Mouse (Mus musculus) retina, postnatal 1 day (tissue): ENCODE results near the gene Eef2.
A peak's percentile ranks its signal among the peaks of the same experiment; 100 is the strongest.

ENCODE experiments used
- DNase-seq: peaks from one replicate; pipeline ENCODE4 v3.0.0-alpha.2; 2012

Gene Eef2

GRCm38 (mm10) chr10:81176466-81177271 is at the start of gene Eef2:
Gene Eef2 (plus strand): TSS chr10:81176631.
- DNase-seq = peak; percentile 98

GRCm38 (mm10) chr10:81134181-81134587 is 42.2 kb upstream of the Eef2 start:
- DNase-seq = peak; percentile 19

- peak; percentile 53 for DNase-seq
Measured at GRCm38 (mm10) chr10:81134966-81135681, 41.3 kb upstream of the Eef2 start, which contains the start of gene Zbtb7a. Gene Zbtb7a (plus strand): TSS chr10:81135220.

GRCm38 (mm10) chr10:81135831-81136705 is 40.4 kb upstream of the Eef2 start:
- DNase-seq = peak; percentile 89

- no peak for DNase-seq
Measured at GRCm38 (mm10) chr10:81136706-81137231, 39.7 kb upstream of the Eef2 start.

GRCm38 (mm10) chr10:81137252-81138130 is 38.9 kb upstream of the Eef2 start:
- peak; percentile 99 for DNase-seq

GRCm38 (mm10) chr10:81138131-81138782 is 38.2 kb upstream of the Eef2 start:
- peak; percentile 78 for DNase-seq

- no peak for DNase-seq
Measured at GRCm38 (mm10) chr10:81138821-81139528, 37.5 kb upstream of the Eef2 start.

- no peak for DNase-seq
Measured at GRCm38 (mm10) chr10:81139529-81139846, 36.9 kb upstream of the Eef2 start.

- DNase-seq = no peak
Measured at GRCm38 (mm10) chr10:81140005-81140404, 36.4 kb upstream of the Eef2 start.

GRCm38 (mm10) chr10:81140717-81141454 is 35.5 kb upstream of the Eef2 start:
- DNase-seq = no peak

- DNase-seq = no peak
Measured at GRCm38 (mm10) chr10:81141455-81142210, 34.8 kb upstream of the Eef2 start.

- peak; percentile 68 for DNase-seq
Measured at GRCm38 (mm10) chr10:81142551-81142981, 33.9 kb upstream of the Eef2 start.

GRCm38 (mm10) chr10:81143157-81143633 is 33.2 kb upstream of the Eef2 start:
- no peak for DNase-seq

GRCm38 (mm10) chr10:81143845-81144437 is 32.5 kb upstream of the Eef2 start:
- no peak for DNase-seq

- no peak for DNase-seq
Measured at GRCm38 (mm10) chr10:81144667-81145066, 31.8 kb upstream of the Eef2 start.

- DNase-seq = no peak
Measured at GRCm38 (mm10) chr10:81145307-81145706, 31.1 kb upstream of the Eef2 start.

GRCm38 (mm10) chr10:81145778-81146177 is 30.7 kb upstream of the Eef2 start:
- no peak for DNase-seq
